ENCODE assay signal across 15 mouse cellular contexts in genomic region chr10:109758921-109759600, GRCm38 (mm10).
A peak's percentile ranks its signal among the peaks of the same experiment; 100 is the strongest.
DNase-seq lines count a peak whose midpoint lies in the region; ATAC-seq lines count a peak whose summit lies in the region.
"Had no signal": no experiment of that assay in that cellular context is flagged by ENCODE, and none has a peak within 500 bp of the region (broad histone marks: within the 10 kb centered on the region; RNA-seq: fewer than 3 reads in every experiment).

No protein-coding gene starts in this region.

- no peak overlapping the region for H3K4me2 ChIP-seq in hindbrain, embryonic 13.5 days
- H3K4me2 ChIP-seq in hindbrain, embryonic 12.5 days (replicated peaks) = no peak overlapping the region
- H3K4me2 ChIP-seq in hindbrain, embryonic 16.5 days (ENCODE audit: low read length) = no peak overlapping the region
- H3K4me2 ChIP-seq: heart, embryonic 13.5 days; limb, embryonic 12.5 days; stomach, embryonic 15.5 days had no signal

- H3K27me3 ChIP-seq in hindbrain, embryonic 13.5 days = no peaks in the 10 kb centered on the region
- no peaks in the 10 kb centered on the region for H3K27me3 ChIP-seq in hindbrain, embryonic 12.5 days
- no peaks in the 10 kb centered on the region for H3K27me3 ChIP-seq in hindbrain, embryonic 16.5 days (replicated peaks; ENCODE audit: control insufficient read depth, insufficient read depth, low read length)
- H3K27me3 ChIP-seq: heart, embryonic 13.5 days; limb, embryonic 12.5 days; megakaryocyte, embryonic 14.5 days; stomach, embryonic 15.5 days had no signal

- 69% methylated on average over 17 of the region's 17 CpGs for WGBS in hindbrain, embryonic 13.5 days
- 85% methylated on average over 17 of the region's 17 CpGs for WGBS in hindbrain, embryonic 12.5 days
- WGBS in hindbrain, embryonic 16.5 days = 65% methylated on average over 17 of the region's 17 CpGs

- no peak overlapping the region for H3K4me3 ChIP-seq in hindbrain, embryonic 13.5 days
- no peak overlapping the region for H3K4me3 ChIP-seq in hindbrain, embryonic 12.5 days
- H3K4me3 ChIP-seq in hindbrain, embryonic 16.5 days (ENCODE audit: low read length) = no peak overlapping the region
- H3K4me3 ChIP-seq: gastrocnemius, adult 2 months; heart, embryonic 13.5 days; limb, embryonic 12.5 days; megakaryocyte, embryonic 14.5 days; stomach, embryonic 15.5 days had no signal

- H3K4me1 ChIP-seq in hindbrain, embryonic 13.5 days (replicated peaks) = 0 out of 2 replicates have a peak, but pooled peaks cover 3% of the 10 kb centered on the region
- no peaks in the 10 kb centered on the region for H3K4me1 ChIP-seq in hindbrain, embryonic 12.5 days
- no peaks in the 10 kb centered on the region for H3K4me1 ChIP-seq in hindbrain, embryonic 16.5 days (ENCODE audit: control insufficient read depth, insufficient read depth, low read depth, low read length)
- H3K4me1 ChIP-seq: heart, embryonic 13.5 days; limb, embryonic 12.5 days; megakaryocyte, embryonic 14.5 days; stomach, embryonic 15.5 days had no signal

- H3K9me3 ChIP-seq in hindbrain, embryonic 13.5 days = no peaks in the 10 kb centered on the region
- no peaks in the 10 kb centered on the region for H3K9me3 ChIP-seq in hindbrain, embryonic 12.5 days (replicated peaks)
- no peaks in the 10 kb centered on the region for H3K9me3 ChIP-seq in hindbrain, embryonic 16.5 days (ENCODE audit: control insufficient read depth, low read length)
- H3K9me3 ChIP-seq: heart, embryonic 13.5 days; limb, embryonic 12.5 days; stomach, embryonic 15.5 days had no signal

- peak; percentile 34 to 43 for DNase-seq in right cerebral cortex, postnatal 10 days (ENCODE audit: low spot score in 2 of 2)
- DNase-seq in right cerebral cortex, postnatal 25 days = no peak
- no peak for DNase-seq in adrenal gland, adult 18-20 months (ENCODE audit: low spot score in 2 of 2)
- DNase-seq in gastrocnemius, postnatal 10 days = no peak
- DNase-seq in embryo, embryonic 9.5 days (ENCODE audit: extremely low spot score) = no peak
- DNase-seq: gastrocnemius, adult 2 months; kidney, postnatal 10 days; lung, adult 2 months had no signal

- ATAC-seq in hindbrain, embryonic 13.5 days (ENCODE audit: low FRiP score) = no peak; the same call in 1 of the 2 replicates
- ATAC-seq in hindbrain, embryonic 12.5 days (ENCODE audit: low FRiP score) = no peak
- peak; percentile 50; the same call in 1 of the 2 replicates for ATAC-seq in hindbrain, embryonic 16.5 days

- H3K9ac ChIP-seq in hindbrain, embryonic 13.5 days = no peak overlapping the region
- no peak overlapping the region for H3K9ac ChIP-seq in hindbrain, embryonic 12.5 days
- no peak overlapping the region for H3K9ac ChIP-seq in hindbrain, embryonic 16.5 days (ENCODE audit: low read depth, low read length)
- H3K9ac ChIP-seq: heart, embryonic 13.5 days; limb, embryonic 12.5 days; stomach, embryonic 15.5 days had no signal

- H3K36me3 ChIP-seq in hindbrain, embryonic 13.5 days = no peaks in the 10 kb centered on the region
- no peaks in the 10 kb centered on the region for H3K36me3 ChIP-seq in hindbrain, embryonic 12.5 days
- no peaks in the 10 kb centered on the region for H3K36me3 ChIP-seq in hindbrain, embryonic 16.5 days (ENCODE audit: control insufficient read depth, insufficient read depth, low read length)
- H3K36me3 ChIP-seq: heart, embryonic 13.5 days; limb, embryonic 12.5 days; stomach, embryonic 15.5 days had no signal

- H3K27ac ChIP-seq in hindbrain, embryonic 13.5 days = peak overlapping the region; percentile 66
- H3K27ac ChIP-seq in hindbrain, embryonic 12.5 days = no peak overlapping the region
- H3K27ac ChIP-seq in hindbrain, embryonic 16.5 days (ENCODE audit: low read depth, low read length) = peak overlapping the region; percentile 23
- H3K27ac ChIP-seq: gastrocnemius, adult 2 months; heart, embryonic 13.5 days; limb, embryonic 12.5 days; stomach, embryonic 15.5 days had no signal

Comparison
In these comparisons a context has a peak if more than half of its experiments do, and no peak if none do; other contexts are left out.
1. DNase-seq: peak in right cerebral cortex, postnatal 10 days (2 of 2); none in right cerebral cortex, postnatal 25 days (single experiment), adrenal gland, adult 18-20 months (0 of 2), gastrocnemius, postnatal 10 days (single experiment) and embryo, embryonic 9.5 days (single experiment).